Mouse (Mus musculus) liver, adult 2 months (tissue): ENCODE results near the gene Polr2f.

Source experiments
- CTCF ChIP-seq: fragments of 200-500 bp; IDR thresholded peaks from 2 replicates; pipeline ENCODE4 v1.5.1; 2011; ENCODE audit warnings: low read depth, low read length, control low read depth
- POLR2A ChIP-seq: fragments of 200-500 bp; IDR thresholded peaks from 2 replicates; pipeline ENCODE4 v1.6.1; 2011; ENCODE audit warnings: low read length, control low read depth; ENCODE audit not compliant: insufficient read depth; ENCODE audit errors: extremely low read depth

DNA sequence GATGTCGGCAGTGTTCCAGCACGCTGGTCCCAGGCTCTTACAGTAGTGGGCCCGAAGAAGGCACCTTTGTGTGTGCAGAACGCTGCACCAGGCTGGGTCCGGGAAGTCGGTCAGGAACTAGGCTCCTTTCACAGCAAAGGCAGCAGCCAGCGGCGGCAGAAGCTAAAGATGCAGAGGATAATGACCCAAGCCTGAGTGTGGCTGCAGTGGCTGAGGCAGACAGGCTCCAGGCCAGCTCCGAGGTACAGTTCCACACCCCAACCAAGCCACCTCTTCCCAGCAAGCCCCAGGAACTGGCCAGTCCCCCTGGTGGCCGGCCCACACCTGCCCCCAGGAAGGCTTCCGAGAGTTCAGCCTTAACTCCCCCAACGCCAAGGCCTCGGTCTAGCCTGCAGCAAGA lies 18.3 kb upstream of the Polr2f start:
- TF ChIP-seq CTCF (no peak), POLR2A (no peak)
